ENCODE assay signal across 28 mouse cellular contexts in the genomic region with DNA sequence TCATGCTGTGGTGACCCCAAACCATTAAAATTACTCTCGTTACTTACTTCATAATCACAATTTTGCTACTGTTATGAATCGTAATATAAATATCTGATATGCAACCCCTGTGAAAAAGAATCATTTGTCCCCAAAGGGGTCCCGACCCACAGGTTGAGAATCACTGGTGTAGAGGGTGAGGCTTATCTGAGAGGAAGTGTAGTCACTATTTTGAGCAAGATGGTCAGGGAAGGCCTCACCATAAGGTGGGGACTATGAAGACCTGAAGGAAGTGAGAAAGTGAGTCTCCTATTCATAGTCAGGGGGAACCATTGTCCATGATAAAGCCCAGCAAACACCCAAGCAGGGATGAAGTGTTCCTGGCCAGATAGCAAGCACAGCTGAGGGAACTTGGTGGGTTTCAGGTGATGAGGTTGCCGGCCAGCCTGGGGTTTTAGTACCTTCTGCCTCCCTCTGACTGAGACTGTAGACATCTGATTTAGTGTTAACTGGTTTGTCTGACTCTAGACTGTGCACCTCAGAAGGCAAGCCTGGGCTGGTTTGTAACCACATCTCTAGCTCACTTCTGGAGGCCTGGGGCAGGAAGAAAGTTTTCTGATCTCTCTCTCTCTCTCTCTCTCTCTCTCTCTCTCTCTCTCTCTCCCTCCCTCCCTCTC. TPM values are rescaled to one million over a fixed set of nuclear protein-coding genes. Genes with fewer than 3 reads are reported as not detected.
DNase-seq lines count a peak whose midpoint lies in the region; ATAC-seq and TF ChIP-seq lines count a peak whose summit lies in the region.
"Had no signal": no experiment of that assay in that cellular context is flagged by ENCODE, and none has a peak within 500 bp of the region (broad histone marks: within the 10 kb centered on the region; RNA-seq: fewer than 3 reads in every experiment).

No protein-coding gene starts in this region.

- H3K4me2 ChIP-seq in forebrain, embryonic 16.5 days (ENCODE audit: low read length) = no peak overlapping the region
- H3K4me2 ChIP-seq in midbrain, embryonic 11.5 days = no peak overlapping the region
- no peak overlapping the region for H3K4me2 ChIP-seq in midbrain, postnatal 0 days (ENCODE audit: low read depth, low read length, poor library complexity, severe bottlenecking)
- H3K4me2 ChIP-seq in embryonic facial prominence, embryonic 13.5 days = no peak overlapping the region
- H3K4me2 ChIP-seq: liver, embryonic 13.5 days; neural tube, embryonic 12.5 days had no signal

- peaks cover 48% of the 10 kb centered on the region for H3K4me1 ChIP-seq in forebrain, embryonic 16.5 days (replicated peaks; ENCODE audit: control insufficient read depth, insufficient read depth, low read length)
- peaks cover 4% of the 10 kb centered on the region for H3K4me1 ChIP-seq in forebrain, embryonic 10.5 days
- H3K4me1 ChIP-seq in midbrain, embryonic 11.5 days (ENCODE audit: control insufficient read depth, insufficient read depth, low read length) = no peaks in the 10 kb centered on the region
- H3K4me1 ChIP-seq in midbrain, postnatal 0 days (ENCODE audit: insufficient read depth, low read length) = no peaks in the 10 kb centered on the region
- H3K4me1 ChIP-seq in embryonic facial prominence, embryonic 13.5 days = peaks cover 14% of the 10 kb centered on the region

- H3K4me3 ChIP-seq in forebrain, embryonic 16.5 days (replicated peaks; ENCODE audit: low read length) = no peak overlapping the region
- H3K4me3 ChIP-seq in forebrain, embryonic 10.5 days = no peak overlapping the region
- H3K4me3 ChIP-seq in midbrain, embryonic 11.5 days (ENCODE audit: low read depth, low read length) = no peak overlapping the region
- H3K4me3 ChIP-seq in midbrain, postnatal 0 days (ENCODE audit: low read depth, low read length) = no peak overlapping the region
- no peak overlapping the region for H3K4me3 ChIP-seq in embryonic facial prominence, embryonic 13.5 days
- H3K4me3 ChIP-seq: liver, embryonic 13.5 days; neural tube, embryonic 12.5 days had no signal

- H3K27ac ChIP-seq in forebrain, embryonic 16.5 days (ENCODE audit: low read length) = peak overlapping the region; percentile 28; the same call in 1 of the 2 replicates
- no peak overlapping the region for H3K27ac ChIP-seq in forebrain, embryonic 10.5 days
- H3K27ac ChIP-seq in midbrain, embryonic 11.5 days (ENCODE audit: low read depth, low read length) = no peak overlapping the region
- H3K27ac ChIP-seq in midbrain, postnatal 0 days (ENCODE audit: low read depth, low read length) = no peak overlapping the region
- H3K27ac ChIP-seq in embryonic facial prominence, embryonic 13.5 days = peak overlapping the region; percentile 29; the same call in 1 of the 2 replicates
- H3K27ac ChIP-seq: liver, embryonic 13.5 days; neural tube, embryonic 12.5 days had no signal

- 0 out of 2 replicates have a peak, but pooled peaks cover 2% of the 10 kb centered on the region for H3K36me3 ChIP-seq in forebrain, embryonic 16.5 days (ENCODE audit: control insufficient read depth, insufficient read depth)
- no peaks in the 10 kb centered on the region for H3K36me3 ChIP-seq in forebrain, embryonic 10.5 days (replicated peaks)
- no peaks in the 10 kb centered on the region for H3K36me3 ChIP-seq in midbrain, embryonic 11.5 days (ENCODE audit: control insufficient read depth, insufficient read depth, low read length)
- no peaks in the 10 kb centered on the region for H3K36me3 ChIP-seq in midbrain, postnatal 0 days (ENCODE audit: insufficient read depth, low read length)
- H3K36me3 ChIP-seq in embryonic facial prominence, embryonic 13.5 days = no peaks in the 10 kb centered on the region
- H3K36me3 ChIP-seq: G1E; liver, embryonic 13.5 days; neural tube, embryonic 12.5 days had no signal

- no peak overlapping the region for H3K9ac ChIP-seq in forebrain, embryonic 16.5 days (replicated peaks; ENCODE audit: low read depth, low read length)
- H3K9ac ChIP-seq in midbrain, embryonic 11.5 days (ENCODE audit: low read length) = no peak overlapping the region
- H3K9ac ChIP-seq in midbrain, postnatal 0 days (replicated peaks; ENCODE audit: low read length, poor library complexity, severe bottlenecking) = no peak overlapping the region
- H3K9ac ChIP-seq in embryonic facial prominence, embryonic 13.5 days = no peak overlapping the region
- H3K9ac ChIP-seq: forebrain, postnatal 0 days; liver, embryonic 13.5 days; neural tube, embryonic 12.5 days had no signal

- H3K27me3 ChIP-seq in forebrain, embryonic 16.5 days (replicated peaks; ENCODE audit: control insufficient read depth, insufficient read depth, low read length) = no peaks in the 10 kb centered on the region
- H3K27me3 ChIP-seq in forebrain, embryonic 10.5 days (ENCODE audit: poor library complexity, severe bottlenecking) = no peaks in the 10 kb centered on the region
- no peaks in the 10 kb centered on the region for H3K27me3 ChIP-seq in midbrain, embryonic 11.5 days (ENCODE audit: control insufficient read depth, insufficient read depth, low read length)
- no peaks in the 10 kb centered on the region for H3K27me3 ChIP-seq in midbrain, postnatal 0 days (ENCODE audit: insufficient read depth, low read length)
- no peaks in the 10 kb centered on the region for H3K27me3 ChIP-seq in embryonic facial prominence, embryonic 13.5 days
- H3K27me3 ChIP-seq: liver, embryonic 13.5 days; neural tube, embryonic 12.5 days had no signal

- ATAC-seq in forebrain, embryonic 16.5 days = no peak
- ATAC-seq in midbrain, embryonic 11.5 days (ENCODE audit: low FRiP score) = no peak
- no peak for ATAC-seq in midbrain, postnatal 0 days (ENCODE audit: low FRiP score)
- peak; percentile 17 for ATAC-seq in CD4-positive, CD25-positive, alpha-beta regulatory T cell, adult 4 months
- ATAC-seq in embryonic facial prominence, embryonic 13.5 days (ENCODE audit: insufficient number of reproducible peaks, insufficient read depth, low FRiP score, low TSS enrichment, low read depth) = no peak
- ATAC-seq: hindbrain, embryonic 16.5 days; lung, postnatal 0 days had no signal

- H3K9me3 ChIP-seq in forebrain, embryonic 16.5 days (ENCODE audit: control insufficient read depth, low read length) = no peaks in the 10 kb centered on the region
- no peaks in the 10 kb centered on the region for H3K9me3 ChIP-seq in forebrain, embryonic 10.5 days
- H3K9me3 ChIP-seq in midbrain, embryonic 11.5 days (ENCODE audit: control insufficient read depth, low read length) = no peaks in the 10 kb centered on the region
- H3K9me3 ChIP-seq in midbrain, postnatal 0 days (ENCODE audit: low read length) = no peaks in the 10 kb centered on the region
- H3K9me3 ChIP-seq in embryonic facial prominence, embryonic 13.5 days = no peaks in the 10 kb centered on the region
- H3K9me3 ChIP-seq: G1E; liver, embryonic 13.5 days; neural tube, embryonic 12.5 days had no signal

- TF ChIP-seq CTCF in midbrain, postnatal 0 days (IDR thresholded peaks at IDR 0.05) = no peak

- 86% methylated on average over 4 of the region's 4 CpGs for WGBS in forebrain, embryonic 16.5 days
- WGBS in forebrain, embryonic 10.5 days = 85% methylated on average over 4 of the region's 4 CpGs
- 89% methylated on average over 4 of the region's 4 CpGs for whole genome bisulfite sequencing in midbrain, embryonic 11.5 days
- WGBS in midbrain, postnatal 0 days = 93% methylated on average over 4 of the region's 4 CpGs
- WGBS in embryonic facial prominence, embryonic 13.5 days = 84% methylated on average over 4 of the region's 4 CpGs

- DNase-seq in forebrain, embryonic 10.5 days (ENCODE audit: extremely low spot score, low spot score) = no peak
- peak; percentile 54 for DNase-seq in midbrain, embryonic 11.5 days (ENCODE audit: low spot score, missing footprints)
- DNase-seq in midbrain, postnatal 0 days (ENCODE audit: low spot score) = no peak
- DNase-seq in testis, postnatal 10 days (ENCODE audit: low spot score) = no peak
- DNase-seq in adrenal gland, postnatal 10 days = no peak
- DNase-seq: adrenal gland, adult 8-10 months; cerebellum, adult 9-10 months; cerebellum, postnatal 36 days; embryo, embryonic 11 days; forebrain, postnatal 0 days; kidney, adult 9 months; kidney, postnatal 10 days; layer of hippocampus, postnatal 36 days; left cerebral cortex, postnatal 4 days; liver, embryonic 13.5 days; lung, adult 18-20 months; lung, postnatal 4 days; midbrain, embryonic 14.5 days; right cerebral cortex, adult 18-20 months; right cerebral cortex, postnatal 4 days; thymus, postnatal 14 days had no signal

RNA-seq across cellular contexts. Expression of gene Fam49a, which starts 13.3 kb away (rescaled TPM):
- polyA plus RNA-seq in forebrain, embryonic 16.5 days (2015; fragmentation: Nextera tagmentation; extraction: Ambion mirVana) = 186 and 218 TPM in 2 replicates
- polyA plus RNA-seq in forebrain, embryonic 10.5 days (2016; fragmentation: Nextera tagmentation; extraction: Ambion mirVana) = 5.3 and 6.3 TPM in 2 replicates
- polyA plus RNA-seq in midbrain, embryonic 11.5 days (2014; fragmentation: Nextera tagmentation; extraction: Ambion mirVana) = 14.4 and 18.2 TPM in 2 replicates
- 88.2 and 96.7 TPM in 2 replicates for total RNA-seq in midbrain, postnatal 0 days (2014; rRNA removed)
- polyA plus RNA-seq in midbrain, postnatal 0 days (2015; fragmentation: Nextera tagmentation; extraction: Ambion mirVana) = 58.3 and 60.0 TPM in 2 replicates
- 10 to 100 TPM; 42.3 to 49.8 TPM for polyA plus RNA-seq in CD4-positive, CD25-positive, alpha-beta regulatory T cell, adult 4 months (2017; shearing (Covaris generic))
- polyA plus RNA-seq in embryonic facial prominence, embryonic 13.5 days (2015; fragmentation: Nextera tagmentation; extraction: Ambion mirVana) = 10.5 and 11.7 TPM in 2 replicates
- 10 to 100 TPM; 18.5 to 19.9 TPM for total RNA-seq in adrenal gland, postnatal 10 days (2021)
- polyA plus RNA-seq: G1E had no signal

Comparison
In these comparisons a context has a peak if more than half of its experiments do, and no peak if none do; other contexts are left out.
1. H3K27ac ChIP-seq: peak in forebrain, embryonic 16.5 days (single experiment) and embryonic facial prominence, embryonic 13.5 days (single experiment); none in forebrain, embryonic 10.5 days (single experiment), midbrain, embryonic 11.5 days (single experiment) and midbrain, postnatal 0 days (single experiment).